Mouse (Mus musculus): ENCODE data around the gene Slc16a2. TPM values are rescaled to one million over a fixed set of nuclear protein-coding genes. Genes with fewer than 3 reads are reported as not detected.

Gene Slc16a2
- polyA plus RNA-seq, 2 experiments: 44.1 to 53.3 TPM

GRCm38 (mm10) chrX:103712922-103713321 lies 108.9 kb downstream of the Slc16a2 start:
- Histone ChIP-seq H3K27ac (replicated peaks; ENCODE audit: low read depth, low read length) (no peak overlapping the region), H3K9ac (ENCODE audit: low read depth, low read length, severe bottlenecking) (no peak overlapping the region), H3K4me2 (replicated peaks; ENCODE audit: low read depth, low read length, severe bottlenecking) (no peak overlapping the region), H3K4me1 (ENCODE audit: control insufficient read depth, insufficient read depth, low read length) (no peaks in the 10 kb centered on the region), H3K27me3 (ENCODE audit: control insufficient read depth, insufficient read depth, low read length) (no peaks in the 10 kb centered on the region), H3K36me3 (ENCODE audit: control insufficient read depth, insufficient read depth, low read length) (no peaks in the 10 kb centered on the region), H3K9me3 (ENCODE audit: control insufficient read depth, low read length) (no peaks in the 10 kb centered on the region), H3K4me3 (replicated peaks; ENCODE audit: low read length) (no peak overlapping the region)
- TF ChIP-seq POLR2A (IDR thresholded peaks at IDR 0.05; ENCODE audit: borderline replicate concordance, extremely low read depth, insufficient read depth, insufficient read length): no peak
- 59% methylated on average over 7 of the region's 7 CpGs for WGBS
- DNase-seq (ENCODE audit: low spot score) (no peak), ATAC-seq (ENCODE audit: low FRiP score, low read depth) (no peak)

- H3K9me3 ChIP-seq (ENCODE audit: control insufficient read depth, low read length): no peaks in the 10 kb centered on the region
- 64% methylated on average over 2 of the region's 2 CpGs for WGBS
- H3K27ac ChIP-seq (replicated peaks; ENCODE audit: low read depth, low read length): no peak overlapping the region
- ATAC-seq (ENCODE audit: low FRiP score, low read depth) (no peak), DNase-seq (ENCODE audit: low spot score) (no peak)
- no peak overlapping the region for H3K9ac ChIP-seq (ENCODE audit: low read depth, low read length, severe bottlenecking)
- no peaks in the 10 kb centered on the region for H3K36me3 ChIP-seq (ENCODE audit: control insufficient read depth, insufficient read depth, low read length)
- TF ChIP-seq POLR2A (IDR thresholded peaks at IDR 0.05; ENCODE audit: borderline replicate concordance, extremely low read depth, insufficient read depth, insufficient read length): no peak
- H3K4me3 ChIP-seq (replicated peaks; ENCODE audit: low read length): no peak overlapping the region
- no peak overlapping the region for H3K4me2 ChIP-seq (replicated peaks; ENCODE audit: low read depth, low read length, severe bottlenecking)
- H3K27me3 ChIP-seq (ENCODE audit: control insufficient read depth, insufficient read depth, low read length): no peaks in the 10 kb centered on the region; the same call in 1 of the 2 replicates
- no peaks in the 10 kb centered on the region for H3K4me1 ChIP-seq (ENCODE audit: control insufficient read depth, insufficient read depth, low read length)
Measured at GRCm38 (mm10) chrX:103709671-103710070, 112.1 kb downstream of the Slc16a2 start.

- 61% methylated on average over 1 of the region's 1 CpGs for WGBS
Measured at GRCm38 (mm10) chrX:103708592-103708991, 113.2 kb downstream of the Slc16a2 start.

GRCm38 (mm10) chrX:103704611-103705010 lies 117.2 kb downstream of the Slc16a2 start:
- no peak for TF ChIP-seq POLR2A (IDR thresholded peaks at IDR 0.05; ENCODE audit: borderline replicate concordance, extremely low read depth, insufficient read depth, insufficient read length)
- ATAC-seq (ENCODE audit: low FRiP score, low read depth): no peak

More at GRCm38 (mm10) chrX:103708592-103708991, 113.2 kb downstream of the Slc16a2 start:
- no peak for TF ChIP-seq POLR2A (IDR thresholded peaks at IDR 0.05; ENCODE audit: borderline replicate concordance, extremely low read depth, insufficient read depth, insufficient read length)
- Histone ChIP-seq H3K9ac (ENCODE audit: low read depth, low read length, severe bottlenecking) (no peak overlapping the region), H3K36me3 (ENCODE audit: control insufficient read depth, insufficient read depth, low read length) (no peaks in the 10 kb centered on the region), H3K4me2 (replicated peaks; ENCODE audit: low read depth, low read length, severe bottlenecking) (no peak overlapping the region), H3K9me3 (ENCODE audit: control insufficient read depth, low read length) (no peaks in the 10 kb centered on the region), H3K27ac (replicated peaks; ENCODE audit: low read depth, low read length) (no peak overlapping the region), H3K27me3 (ENCODE audit: control insufficient read depth, insufficient read depth, low read length) (no peaks in the 10 kb centered on the region; the same call in 1 of the 2 replicates), H3K4me3 (replicated peaks; ENCODE audit: low read length) (no peak overlapping the region), H3K4me1 (ENCODE audit: control insufficient read depth, insufficient read depth, low read length) (no peaks in the 10 kb centered on the region)
- ATAC-seq (ENCODE audit: low FRiP score, low read depth): no peak
- no peak for DNase-seq (ENCODE audit: low spot score)

GRCm38 (mm10) chrX:103704024-103704423 lies 117.8 kb downstream of the Slc16a2 start:
- Histone ChIP-seq H3K9ac (ENCODE audit: low read depth, low read length, severe bottlenecking) (no peak overlapping the region), H3K36me3 (ENCODE audit: control insufficient read depth, insufficient read depth, low read length) (no peaks in the 10 kb centered on the region; the same call in 1 of the 2 replicates), H3K27ac (replicated peaks; ENCODE audit: low read depth, low read length) (no peak overlapping the region), H3K4me2 (replicated peaks; ENCODE audit: low read depth, low read length, severe bottlenecking) (no peak overlapping the region), H3K4me3 (replicated peaks; ENCODE audit: low read length) (no peak overlapping the region), H3K4me1 (ENCODE audit: control insufficient read depth, insufficient read depth, low read length) (no peaks in the 10 kb centered on the region), H3K9me3 (ENCODE audit: control insufficient read depth, low read length) (no peaks in the 10 kb centered on the region), H3K27me3 (ENCODE audit: control insufficient read depth, insufficient read depth, low read length) (no peaks in the 10 kb centered on the region; the same call in 1 of the 2 replicates)
- TF ChIP-seq POLR2A (IDR thresholded peaks at IDR 0.05; ENCODE audit: borderline replicate concordance, extremely low read depth, insufficient read depth, insufficient read length): no peak
- WGBS: 53% methylated on average over 4 of the region's 4 CpGs
- ATAC-seq (ENCODE audit: low FRiP score, low read depth) (no peak), DNase-seq (ENCODE audit: low spot score) (peak; percentile 70)

More at GRCm38 (mm10) chrX:103704611-103705010, 117.2 kb downstream of the Slc16a2 start:
- H3K9ac ChIP-seq (ENCODE audit: low read depth, low read length, severe bottlenecking): no peak overlapping the region
- no peaks in the 10 kb centered on the region; the same call in 1 of the 2 replicates for H3K27me3 ChIP-seq (ENCODE audit: control insufficient read depth, insufficient read depth, low read length)
- H3K4me2 ChIP-seq (replicated peaks; ENCODE audit: low read depth, low read length, severe bottlenecking): no peak overlapping the region
- no peaks in the 10 kb centered on the region for H3K9me3 ChIP-seq (ENCODE audit: control insufficient read depth, low read length)
- no peaks in the 10 kb centered on the region for H3K4me1 ChIP-seq (ENCODE audit: control insufficient read depth, insufficient read depth, low read length)
- whole genome bisulfite sequencing: 86% methylated on average over 4 of the region's 4 CpGs
- no peaks in the 10 kb centered on the region for H3K36me3 ChIP-seq (ENCODE audit: control insufficient read depth, insufficient read depth, low read length)
- H3K4me3 ChIP-seq (replicated peaks; ENCODE audit: low read length): no peak overlapping the region
- no peak overlapping the region for H3K27ac ChIP-seq (replicated peaks; ENCODE audit: low read depth, low read length)
- no peak for DNase-seq (ENCODE audit: low spot score)

Measured in limb, embryonic 14.5 days (tissue).